Mouse (Mus musculus) ovary, postnatal 10 days (tissue): Measurements from ENCODE around the gene Rpl32.
"Not testable (repeated sequence)": the region's sequence is repeated elsewhere in the genome, so short reads cannot be mapped to it uniquely, and the experiment has no call there.

ENCODE experiments used
- DNase-seq: peaks from one replicate; pipeline ENCODE4 v3.0.0; 2022; ENCODE audit warnings: low spot score

Rpl32 gene

DNA sequence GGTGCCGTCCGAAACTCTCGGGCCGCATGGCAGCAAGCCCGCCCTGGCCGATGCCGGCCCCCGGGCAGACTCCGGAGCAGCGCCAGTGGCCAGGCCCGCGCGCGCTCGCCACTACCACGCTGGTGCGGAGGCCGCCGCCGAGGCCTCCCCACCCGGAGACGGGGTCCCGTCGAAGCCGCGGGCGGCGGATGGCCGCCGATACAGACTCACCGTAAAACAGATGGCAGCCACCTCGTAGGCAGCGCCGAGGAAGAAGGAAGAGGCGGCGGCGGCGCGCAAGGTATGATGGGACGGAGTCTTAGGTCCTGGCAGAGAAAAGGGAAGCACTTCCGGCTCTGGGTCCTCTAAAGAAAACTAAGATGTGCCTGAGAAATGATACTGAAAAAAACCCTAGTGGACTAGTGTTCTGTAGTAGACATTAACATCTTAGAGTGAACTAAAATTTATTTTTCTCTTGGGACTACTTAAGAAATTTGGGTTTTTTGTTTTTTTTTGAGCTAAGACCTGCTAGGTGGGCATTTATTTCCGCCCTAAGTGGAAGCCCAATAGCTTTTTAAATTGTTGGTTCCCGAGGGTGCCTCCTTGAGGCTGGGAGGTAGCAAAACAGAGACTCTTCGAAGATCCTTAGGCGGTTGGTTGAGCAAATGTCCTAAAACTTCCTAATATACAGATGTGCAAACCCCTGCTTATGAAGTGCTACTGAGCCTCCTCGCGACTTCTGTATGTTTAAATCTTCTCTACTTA is at the start of gene Rpl32:
Gene Rpl32 (minus strand): TSS at position 260 of the 744 bp plus-strand sequence.
- peak; percentile 70 for DNase-seq

DNA sequence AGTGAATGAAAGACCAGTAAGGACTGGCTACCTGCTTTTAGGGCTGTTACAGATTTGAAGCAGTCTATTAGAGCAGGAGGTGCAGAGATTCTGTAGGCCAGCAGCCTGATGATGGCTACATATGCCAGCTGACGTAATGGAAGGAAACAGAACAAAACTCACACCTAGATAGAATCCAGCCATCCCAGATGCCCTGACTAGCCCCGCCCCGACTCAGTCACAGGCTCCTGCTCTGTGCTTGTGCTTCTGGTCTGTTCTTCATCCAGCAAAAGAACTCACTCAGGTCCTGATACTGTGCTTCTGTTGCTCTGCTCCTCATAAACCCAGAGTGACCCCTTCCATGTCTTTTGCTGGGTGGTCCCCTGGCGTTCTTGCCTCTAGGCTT is 47.8 kb upstream of the Rpl32 start:
- no peak for DNase-seq

DNA sequence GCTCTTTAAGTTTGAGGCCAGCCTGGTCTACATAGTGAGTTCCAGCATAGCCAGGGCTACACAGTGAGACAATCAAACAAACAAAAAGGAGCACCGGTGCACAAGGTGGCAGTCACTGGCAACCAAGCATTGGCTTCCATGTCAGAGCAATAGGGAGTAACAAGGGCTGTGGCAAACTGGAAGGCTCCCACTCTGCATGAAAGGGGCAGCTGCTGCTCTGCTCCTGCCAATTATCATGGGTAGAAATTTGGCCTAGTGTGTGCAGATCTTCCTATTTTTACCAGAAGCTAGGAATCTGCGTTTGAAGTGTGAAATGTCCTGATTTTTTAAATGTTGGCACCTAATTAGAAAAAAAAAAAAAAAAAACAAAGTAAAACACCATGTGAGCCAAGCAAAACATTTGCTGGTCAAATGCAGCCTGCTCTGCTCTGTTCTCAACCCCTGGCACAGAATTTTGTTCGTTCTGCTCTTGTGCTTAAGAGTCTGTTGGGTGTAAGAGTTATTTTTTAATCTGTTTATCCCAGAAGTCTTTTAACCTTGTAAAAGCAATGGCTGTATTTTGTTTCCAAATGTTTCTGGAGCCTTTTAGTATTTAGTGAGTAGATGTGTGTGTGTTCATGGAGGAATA is 47.3 kb upstream of the Rpl32 start:
- no peak for DNase-seq

DNA sequence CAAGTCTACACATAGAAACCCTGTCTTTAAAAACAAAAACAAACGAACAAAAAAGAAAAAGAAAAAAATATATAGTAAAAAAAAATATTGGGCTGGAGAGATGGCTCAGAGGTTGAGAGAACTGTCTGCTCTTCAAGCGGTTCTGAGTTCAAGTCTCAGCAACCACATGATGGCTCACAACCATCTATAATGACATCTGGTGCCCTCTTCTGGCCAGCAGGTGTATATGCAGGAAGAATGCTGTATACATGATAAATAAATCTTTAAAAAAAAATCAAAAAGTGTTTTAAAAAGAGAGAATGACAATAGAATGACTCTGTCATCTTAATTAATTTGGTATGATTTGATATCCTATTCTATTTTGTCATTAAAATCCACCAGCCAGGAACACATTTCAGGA is 45.9 kb upstream of the Rpl32 start:
- no peak for DNase-seq

DNA sequence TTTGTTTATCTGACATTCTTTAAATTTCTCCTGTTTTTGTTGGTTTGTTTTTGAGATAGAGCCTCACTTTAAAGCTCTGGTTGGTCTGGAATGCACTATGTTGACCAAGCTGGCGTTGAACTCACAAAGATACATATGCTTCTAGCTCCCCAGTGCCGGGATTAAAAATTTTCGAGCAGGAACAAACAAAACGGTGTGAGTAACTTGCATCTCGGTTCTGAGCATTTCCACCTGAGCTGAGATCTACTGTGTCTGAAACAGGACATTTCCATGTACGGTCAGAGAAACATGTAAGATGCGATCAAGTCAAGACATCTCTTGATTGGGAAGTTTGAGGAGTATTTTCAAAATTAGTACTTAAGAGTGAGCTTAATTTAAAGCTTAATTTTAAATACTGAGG is 45.4 kb upstream of the Rpl32 start:
- no peak for DNase-seq

DNA sequence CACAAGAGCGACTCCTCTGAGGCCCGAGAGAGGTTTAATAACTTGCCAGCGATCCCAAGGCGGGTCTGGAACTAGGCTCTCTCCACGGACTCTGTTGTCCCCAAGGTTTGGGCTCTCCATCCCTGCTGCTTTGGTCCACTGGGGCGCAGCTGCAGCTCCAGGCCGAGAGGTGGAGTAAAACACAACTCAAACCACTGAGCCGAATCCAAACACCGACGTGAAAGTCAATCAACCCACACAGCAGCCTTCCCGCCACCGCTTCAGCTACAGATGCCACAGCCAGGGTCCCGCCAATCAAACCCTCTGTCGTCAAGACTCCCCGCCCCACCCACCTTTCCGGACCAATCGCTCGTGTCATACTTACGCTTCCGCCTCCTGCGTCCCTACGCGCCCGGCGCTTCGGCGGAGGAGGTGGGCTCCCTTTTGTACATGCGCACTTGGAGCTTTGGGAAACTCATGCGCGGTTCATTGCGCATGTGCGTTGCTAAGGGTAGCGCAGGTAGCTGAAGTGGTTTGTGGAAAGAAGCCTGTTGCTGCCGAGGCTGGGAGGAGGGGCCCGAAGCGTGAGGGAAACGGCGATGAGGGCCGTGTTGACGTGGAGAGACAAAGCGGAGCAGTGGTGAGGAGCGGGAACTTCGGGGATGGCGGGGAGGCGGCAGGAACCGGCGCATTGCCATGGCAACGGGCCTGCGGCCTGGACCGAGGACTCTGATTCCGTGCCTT is 44.7 kb upstream of the Rpl32 start, which contains the start of the genes Mbd4 and Ift122:
Gene Mbd4 (minus strand): TSS at position 281 of the 723 bp plus-strand sequence.
Gene Ift122 (plus strand): TSS at position 380 of the 723 bp plus-strand sequence.
- DNase-seq = peak; percentile 95

DNA sequence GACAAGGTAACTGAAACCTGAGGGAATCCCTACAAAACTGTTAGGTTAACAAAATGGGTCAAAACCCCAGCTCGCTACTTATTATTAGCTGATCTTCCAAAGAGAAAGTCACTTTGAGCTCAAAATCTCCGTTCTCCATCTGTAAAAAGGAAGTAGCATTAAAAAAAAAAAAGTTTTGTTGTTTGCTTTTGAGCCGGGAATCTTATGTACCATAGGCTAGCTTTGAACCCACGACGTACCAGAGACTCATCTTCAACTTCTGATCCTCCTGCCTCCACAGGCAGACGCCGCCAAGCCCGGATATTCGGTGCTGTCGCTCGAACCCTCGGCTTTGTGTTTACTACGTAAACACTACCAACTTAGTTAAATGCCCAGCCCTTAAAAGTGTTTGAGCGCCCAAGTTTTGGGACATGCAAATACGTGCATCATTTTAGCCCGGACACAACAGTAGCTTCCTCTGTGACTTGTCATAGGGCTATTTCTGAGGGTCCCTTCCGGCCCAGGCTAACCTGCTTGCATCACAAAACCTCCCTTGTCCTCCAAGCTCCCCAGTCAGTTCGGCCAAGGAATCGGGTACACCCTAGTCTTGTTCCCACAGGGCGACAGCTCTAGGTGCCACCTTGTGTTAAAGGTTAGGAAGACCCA is 44.0 kb upstream of the Rpl32 start:
- DNase-seq = no peak

DNA sequence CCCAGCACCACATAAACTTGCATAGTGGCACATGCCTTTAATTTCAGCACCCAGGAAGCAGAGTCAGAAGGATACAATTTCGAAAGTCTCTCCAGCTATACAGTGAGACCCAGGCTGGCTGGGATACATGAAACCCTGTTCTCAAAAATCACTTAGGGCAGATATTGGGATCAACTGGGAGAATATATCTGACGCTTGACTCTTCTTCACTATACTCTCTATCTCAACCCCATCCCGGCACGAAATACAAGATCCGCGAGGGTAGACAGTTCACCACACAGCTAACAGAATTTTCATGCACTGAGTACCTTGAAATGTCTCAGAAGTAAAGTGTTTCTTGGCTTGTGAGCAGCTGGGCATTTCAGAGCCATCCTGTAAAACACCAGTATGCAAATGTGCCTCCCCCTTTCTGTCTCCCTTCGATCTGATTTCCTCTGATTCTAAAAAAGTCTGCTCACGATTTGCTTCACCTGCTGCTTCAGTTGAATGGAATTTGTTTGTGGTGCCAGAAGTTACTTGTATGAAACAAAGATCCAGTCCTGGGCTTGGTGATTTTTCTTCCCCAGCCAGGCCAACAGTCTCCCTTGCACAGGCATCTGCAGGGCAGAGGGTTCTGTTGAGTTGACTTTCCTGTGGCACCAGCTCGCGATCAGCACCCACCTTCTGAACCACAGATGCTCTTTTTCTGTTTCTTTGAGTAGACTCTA is 40.2 kb upstream of the Rpl32 start:
- DNase-seq = no peak

DNA sequence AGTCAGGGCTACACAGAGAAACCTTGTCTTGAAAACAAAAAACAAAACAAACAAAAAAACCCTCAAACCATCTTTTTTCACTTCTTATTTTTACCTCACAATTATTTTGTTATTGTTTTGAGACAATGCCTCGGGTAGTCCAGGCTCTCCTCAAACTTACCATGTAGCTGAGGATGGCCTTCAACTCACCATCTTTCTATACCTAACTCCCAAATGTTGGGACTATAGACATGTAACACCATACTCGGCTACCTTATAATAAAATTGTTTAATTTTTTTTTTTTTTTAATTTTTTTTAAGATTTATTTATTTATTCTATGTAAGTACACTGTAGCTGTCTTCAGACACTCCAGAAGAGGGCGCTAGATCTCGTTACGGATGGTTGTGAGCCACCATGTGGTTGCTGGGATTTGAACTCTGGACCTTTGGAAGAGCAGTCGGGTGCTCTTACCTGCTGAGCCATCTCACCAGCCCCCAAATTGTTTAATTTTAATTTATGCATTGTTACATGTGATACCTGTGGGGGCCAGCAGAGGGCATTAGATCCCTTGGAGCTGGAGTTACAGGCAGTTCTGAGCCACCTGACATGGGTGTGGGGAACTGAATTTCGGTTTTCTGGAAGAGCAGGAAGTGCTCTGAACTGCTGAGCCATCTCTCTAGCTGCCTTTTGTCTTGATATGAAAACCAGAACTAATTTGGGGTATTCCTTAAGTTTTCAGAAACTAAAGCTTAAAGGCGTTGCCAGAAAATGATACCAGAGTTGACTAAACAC is 38.3 kb upstream of the Rpl32 start:
- DNase-seq = no peak

DNA sequence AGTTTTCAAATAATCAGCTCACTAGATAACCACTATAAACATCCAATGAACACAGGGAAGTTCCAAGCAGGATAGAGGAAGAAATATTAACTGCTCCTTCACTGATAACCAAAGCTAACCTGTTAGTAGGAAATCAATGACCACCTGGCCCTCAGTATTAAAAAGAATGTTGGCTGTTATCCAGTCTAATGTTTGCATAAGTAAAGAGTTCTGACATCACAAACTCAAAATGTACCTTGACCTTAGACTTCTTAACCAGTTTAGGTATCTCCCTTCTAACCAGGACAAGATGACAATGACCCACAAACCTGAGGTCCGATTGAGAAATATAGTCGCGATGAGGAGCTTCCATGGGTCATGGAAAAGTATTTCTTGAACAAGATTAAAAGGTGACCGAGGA is 36.5 kb upstream of the Rpl32 start:
- DNase-seq = no peak

DNA sequence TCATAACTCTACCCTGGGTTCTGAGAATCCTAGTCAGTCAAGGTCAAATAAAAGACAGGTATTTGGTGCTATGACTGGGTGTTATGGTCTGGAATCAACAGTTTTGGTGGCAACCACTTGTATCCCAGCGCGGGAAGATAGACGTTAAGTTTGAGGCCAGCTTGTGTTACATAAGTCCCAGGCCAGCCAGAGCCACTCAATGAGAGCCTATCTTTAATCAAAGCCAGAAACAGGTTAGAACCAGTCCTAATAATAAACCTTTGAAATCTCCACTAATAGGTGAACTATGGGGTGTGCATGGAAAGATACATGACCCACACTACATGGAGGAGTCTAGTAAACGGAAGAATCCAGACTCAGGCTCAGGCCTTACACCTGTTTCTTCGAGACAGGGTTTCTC is 30.2 kb upstream of the Rpl32 start:
- no peak for DNase-seq

DNA sequence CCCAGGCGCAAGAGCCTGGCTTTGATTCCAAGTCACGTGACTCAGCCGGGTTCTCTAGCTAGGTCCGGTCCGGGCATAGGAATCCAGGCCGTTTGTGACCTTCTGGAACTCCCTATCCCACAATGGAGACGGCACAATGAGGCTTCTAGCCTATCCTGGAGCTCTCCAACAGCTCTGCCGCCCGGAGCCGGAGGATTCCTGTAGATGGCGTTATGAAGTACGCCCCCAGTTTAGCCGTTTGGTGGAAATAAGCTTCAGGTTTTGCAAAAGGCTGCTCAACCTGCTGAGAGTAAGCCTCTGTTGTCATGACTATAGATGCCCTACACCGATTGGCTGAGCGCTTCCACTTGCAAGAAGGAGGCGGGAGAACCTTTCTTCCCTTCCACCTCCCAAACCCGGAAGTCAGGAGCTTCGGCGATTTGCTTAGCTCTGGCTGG is 29.6 kb upstream of the Rpl32 start, which contains the start of gene Efcab12:
Gene Efcab12 (minus strand): TSS at position 252 of the 437 bp plus-strand sequence.
- no peak for DNase-seq

DNA sequence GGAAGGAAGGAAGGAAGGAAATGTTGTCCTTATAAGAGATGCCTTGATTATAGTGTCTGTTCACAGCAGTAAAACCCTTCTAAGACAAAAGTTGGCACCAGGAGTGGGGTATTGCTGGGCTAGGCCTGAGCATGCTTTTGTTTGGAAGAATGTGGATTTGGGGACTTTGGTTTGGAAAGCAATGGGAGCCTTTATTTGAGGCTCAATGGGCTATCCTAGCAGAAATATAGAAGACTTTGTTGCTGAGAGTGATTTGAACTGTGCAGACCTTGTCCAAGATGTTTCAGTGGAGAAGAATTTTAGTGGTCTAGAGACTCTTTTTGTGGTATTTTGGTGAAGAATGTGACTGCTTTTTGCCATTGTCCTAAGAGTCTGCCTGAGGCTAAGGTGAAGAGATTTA is 25.3 kb upstream of the Rpl32 start:
- no peak for DNase-seq

DNA sequence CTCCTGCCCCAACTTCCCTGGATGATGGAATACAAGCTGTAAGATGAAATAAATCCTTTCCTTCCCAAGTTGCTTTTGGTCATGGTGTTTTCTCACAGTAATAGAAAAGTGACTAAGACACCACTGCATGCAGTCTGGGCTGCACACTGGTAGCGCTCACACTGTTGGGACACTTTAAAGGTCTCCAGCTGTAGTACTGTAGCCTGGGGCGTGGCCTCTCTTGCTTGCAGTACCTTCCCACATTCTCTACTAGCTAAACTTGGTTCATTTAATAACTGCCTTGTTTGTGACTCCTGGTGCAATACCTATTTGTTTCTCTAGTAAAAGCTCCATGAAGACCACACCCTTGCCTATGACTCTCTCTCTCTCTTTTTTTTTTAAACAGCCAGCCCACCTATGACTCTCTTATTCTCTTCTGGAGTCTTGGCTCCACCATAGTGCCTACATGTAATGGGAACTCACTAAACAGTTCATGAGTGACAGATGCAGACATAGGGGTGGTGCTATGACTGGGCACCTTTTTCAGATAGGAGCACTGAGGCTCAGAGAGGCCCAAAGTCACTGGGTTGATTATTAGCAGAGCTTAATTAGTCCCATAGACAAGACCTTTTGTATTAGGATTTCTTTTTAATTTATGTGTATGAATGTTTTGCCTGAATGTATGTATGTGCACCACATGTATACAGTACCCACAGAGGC is 23.8 kb upstream of the Rpl32 start:
- DNase-seq = no peak

DNA sequence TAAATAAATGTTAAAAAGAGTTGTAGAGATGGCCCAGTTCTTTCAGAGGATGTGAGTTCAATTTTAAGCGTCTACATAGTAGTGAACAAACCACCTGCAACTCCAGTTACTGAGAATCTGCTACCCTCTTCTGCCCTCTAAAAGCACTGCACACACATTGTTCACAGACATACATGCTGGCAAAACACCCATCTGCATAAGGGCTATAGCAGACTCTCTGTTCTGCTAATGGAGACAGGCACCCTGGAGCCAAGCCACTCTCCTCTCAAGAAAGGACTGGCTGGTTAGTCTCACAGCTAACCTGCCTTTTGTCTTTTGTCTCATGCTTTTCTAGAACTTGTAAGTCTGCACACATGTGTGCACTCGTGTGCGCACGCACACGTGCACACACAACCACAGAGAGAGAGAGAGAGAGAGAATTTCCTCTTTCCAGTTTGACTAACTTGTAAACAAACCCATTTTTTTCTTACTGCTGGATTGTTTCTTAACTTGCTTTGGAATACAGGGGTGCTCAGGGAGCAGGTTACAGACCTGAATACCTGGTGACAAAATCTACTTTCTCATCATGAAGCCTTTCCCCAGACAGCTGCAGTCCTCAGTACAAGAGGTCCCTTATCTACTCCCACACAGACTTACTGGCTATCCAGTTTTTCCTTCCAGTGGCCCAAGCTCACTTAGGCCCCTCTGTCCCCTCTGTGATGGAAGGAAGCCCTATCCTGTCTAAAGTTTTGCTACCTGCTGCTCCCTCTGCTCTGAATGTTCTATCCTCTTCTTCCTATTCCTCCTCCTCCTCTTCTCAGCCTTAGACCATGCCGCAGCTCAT is 22.4 kb upstream of the Rpl32 start:
- DNase-seq = no peak

DNA sequence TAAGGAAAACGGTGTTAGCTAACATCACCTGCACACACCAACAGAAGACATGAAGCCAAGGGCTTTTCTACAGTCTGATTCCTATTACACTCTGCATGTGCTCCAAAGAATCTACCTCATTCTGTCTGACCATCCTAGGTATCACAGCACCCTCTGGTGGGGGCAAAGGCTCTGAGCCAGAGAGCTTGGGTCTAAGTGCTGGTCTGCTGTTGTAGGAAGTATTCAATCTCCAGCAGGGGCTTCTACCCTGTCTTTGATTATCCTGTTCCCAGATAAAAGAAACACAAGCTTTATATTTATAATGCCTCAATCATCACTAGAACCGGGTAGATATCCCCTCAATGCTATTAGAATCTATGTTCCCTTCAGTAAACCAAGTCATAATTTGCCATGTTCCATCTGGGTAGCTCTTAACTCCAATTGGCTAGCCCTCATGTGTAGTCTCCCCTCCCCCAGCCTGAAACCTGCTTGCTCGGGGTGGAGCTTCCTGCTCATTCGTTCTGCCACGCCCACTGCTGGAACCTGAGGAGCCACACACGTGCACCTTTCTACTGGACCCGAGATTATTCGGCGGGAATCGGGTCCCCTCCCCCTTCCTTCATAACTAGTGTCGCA is 15.4 kb upstream of the Rpl32 start:
- DNase-seq = not testable (repeated sequence)

DNA sequence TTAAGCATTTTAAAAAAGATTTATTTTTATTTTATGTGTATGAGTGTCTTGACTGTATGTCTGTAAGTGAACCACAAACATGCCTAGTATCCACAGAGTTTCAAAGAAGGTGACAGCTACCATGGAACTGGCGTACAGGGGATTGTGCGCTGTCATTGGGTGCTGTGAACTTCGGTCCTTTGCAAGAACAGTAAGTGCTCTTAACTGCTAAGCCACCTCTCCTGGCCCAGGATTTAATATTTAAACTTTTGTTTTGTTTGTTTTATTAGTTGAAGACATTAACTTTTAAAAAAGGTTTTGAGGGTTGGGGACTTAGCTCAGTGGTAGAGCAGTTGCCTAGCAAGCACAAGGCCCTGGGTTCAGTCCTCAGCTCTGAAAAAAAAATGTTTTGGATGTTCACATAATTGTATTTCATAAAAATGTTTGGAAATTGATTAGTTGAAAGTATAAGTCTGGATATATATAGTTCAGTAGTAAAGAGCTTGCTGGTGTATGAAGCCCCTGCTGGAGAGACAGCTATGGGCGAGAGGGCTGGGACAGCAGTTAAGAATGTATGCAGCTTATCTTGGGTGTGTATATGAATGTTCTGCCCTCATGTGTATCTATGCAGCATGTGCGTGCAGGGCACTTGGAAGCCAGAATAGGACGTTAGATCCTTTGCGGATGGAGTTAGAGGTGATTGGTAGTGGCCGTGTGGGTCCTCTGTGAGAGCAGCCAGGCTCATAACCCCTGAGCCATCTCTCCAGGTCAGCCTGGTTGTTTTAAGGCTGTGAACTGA is 12.9 kb upstream of the Rpl32 start:
- DNase-seq = no peak

DNA sequence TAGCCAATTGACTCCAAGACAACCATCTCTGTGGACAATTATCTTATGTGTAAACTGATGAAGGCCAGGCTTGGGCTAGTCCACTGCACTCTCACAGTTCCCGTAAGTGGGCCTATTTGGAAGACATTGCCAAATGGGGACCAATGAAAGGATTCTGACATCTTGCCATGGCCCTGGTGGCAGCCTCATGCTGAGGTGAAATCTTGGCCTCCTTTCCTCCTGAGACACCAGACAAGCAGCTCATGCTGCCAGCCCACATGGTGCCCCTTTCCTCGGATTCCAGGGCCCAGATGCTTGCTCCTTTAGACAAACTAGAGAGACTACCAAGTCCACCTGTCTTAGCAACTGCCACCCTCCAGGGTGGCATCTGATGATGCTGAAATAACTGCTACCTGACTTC is 9.6 kb upstream of the Rpl32 start:
- DNase-seq = no peak
